Mouse (Mus musculus) 3T3-L1 (cell line): ENCODE results near the gene Hlcs.

ENCODE experiments used
- DNase-seq: peaks from one replicate; pipeline ENCODE4 v3.0.0-alpha.2; 2015; ENCODE audit warnings: low read depth, low spot score

Gene Hlcs

GRCm38 (mm10) chr16:94289138-94290072 is 24.0 kb downstream of the Hlcs start:
- peak; percentile 20 for DNase-seq

GRCm38 (mm10) chr16:94287826-94288225 is 25.5 kb downstream of the Hlcs start:
- DNase-seq = no peak

- DNase-seq = no peak
These were observed 29.4 kb downstream of the Hlcs start for GRCm38 (mm10) chr16:94283972-94284371.

- no peak for DNase-seq
These were observed 42.5 kb downstream of the Hlcs start for GRCm38 (mm10) chr16:94270826-94271225.

- peak; percentile 97 for DNase-seq
These were observed 43.7 kb downstream of the Hlcs start for GRCm38 (mm10) chr16:94269635-94270034.

- no peak for DNase-seq
These were observed 45.2 kb downstream of the Hlcs start for GRCm38 (mm10) chr16:94268205-94268604.

- DNase-seq = no peak
These were observed 48.8 kb downstream of the Hlcs start for GRCm38 (mm10) chr16:94264611-94265010.

- DNase-seq = no peak
These were observed 50.9 kb downstream of the Hlcs start for GRCm38 (mm10) chr16:94262501-94262900.

GRCm38 (mm10) chr16:94260938-94261630 is 52.3 kb downstream of the Hlcs start:
- no peak for DNase-seq

GRCm38 (mm10) chr16:94258366-94259310 is 54.7 kb downstream of the Hlcs start:
- peak; percentile 95 for DNase-seq

GRCm38 (mm10) chr16:94255592-94255991 is 57.8 kb downstream of the Hlcs start:
- no peak for DNase-seq

- DNase-seq = no peak
These were observed 58.3 kb downstream of the Hlcs start for GRCm38 (mm10) chr16:94255035-94255434.

GRCm38 (mm10) chr16:94254415-94254891 is 58.9 kb downstream of the Hlcs start:
- no peak for DNase-seq

- DNase-seq = no peak
These were observed 59.5 kb downstream of the Hlcs start for GRCm38 (mm10) chr16:94253671-94254414.

GRCm38 (mm10) chr16:94251756-94252155 is 61.6 kb downstream of the Hlcs start:
- no peak for DNase-seq

GRCm38 (mm10) chr16:94250640-94251349 is 62.6 kb downstream of the Hlcs start:
- DNase-seq = no peak

GRCm38 (mm10) chr16:94250136-94250535 is 63.2 kb downstream of the Hlcs start:
- no peak for DNase-seq

GRCm38 (mm10) chr16:94249666-94250065 is 63.7 kb downstream of the Hlcs start:
- no peak for DNase-seq

- no peak for DNase-seq
These were observed 64.7 kb downstream of the Hlcs start for GRCm38 (mm10) chr16:94248721-94249120.

GRCm38 (mm10) chr16:94246976-94247375 is 66.4 kb downstream of the Hlcs start:
- DNase-seq = no peak
